Mouse (Mus musculus) lung, postnatal 0 days (tissue): ENCODE data around the gene Cln5.

ENCODE experiments used
- CTCF ChIP-seq: IDR thresholded peaks from 2 replicates; pipeline ENCODE4 v1.5.1; 2016; ENCODE audit warnings: antibody characterized with exemption, mild to moderate bottlenecking
- EP300 ChIP-seq: IDR thresholded peaks from 2 replicates; pipeline ENCODE4 v1.6.1; 2016; ENCODE audit warnings: antibody characterized with exemption, mild to moderate bottlenecking, control low read depth

DNA sequence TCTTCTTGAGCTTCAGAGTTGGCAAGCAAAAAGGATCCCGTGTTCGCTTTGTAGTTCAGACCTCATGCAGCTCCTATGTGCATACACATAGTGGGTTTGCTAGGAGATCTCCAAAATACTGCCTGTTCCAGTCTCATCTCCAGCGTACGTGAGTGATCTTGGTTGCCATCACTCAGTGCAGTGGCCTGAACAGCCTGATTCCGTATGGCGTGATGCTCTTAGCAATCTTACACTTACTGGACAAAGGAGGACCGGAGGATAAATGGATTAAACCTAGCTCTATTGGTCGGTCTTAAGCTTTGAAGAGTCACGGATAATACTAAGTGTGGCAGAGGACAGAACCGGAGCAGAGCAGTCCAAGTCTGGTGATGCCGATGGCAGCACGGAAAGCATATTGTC lies 552 bp upstream of the Cln5 start:
- TF ChIP-seq EP300 (no peak), CTCF (no peak)
